ENCODE assay signal across 9 mouse cellular contexts in genomic region chr9:107631861-107632260, GRCm38 (mm10). TPM values are rescaled to one million over a fixed set of nuclear protein-coding genes. Genes with fewer than 3 reads are reported as not detected.
DNase-seq lines count a peak whose midpoint lies in the region; ATAC-seq lines count a peak whose summit lies in the region.
"Had no signal": no experiment of that assay in that cellular context is flagged by ENCODE, and none has a peak within 500 bp of the region (broad histone marks: within the 10 kb centered on the region; RNA-seq: fewer than 3 reads in every experiment).

No protein-coding gene starts in this region.

- DNase-seq in heart, postnatal 4 days: no peak
- no peak for DNase-seq in hindbrain, embryonic 14.5 days (ENCODE audit: low spot score)
- DNase-seq in embryo, embryonic 10.5 days (ENCODE audit: low spot score): no peak
- DNase-seq in thymus, postnatal 10 days (ENCODE audit: low spot score in 2 of 2): no peak
- DNase-seq in gastrocnemius, postnatal 25 days: no peak

- 88% methylated on average over 8 of the region's 8 CpGs for WGBS in heart, embryonic 12.5 days
- WGBS in hindbrain, embryonic 14.5 days: 45% methylated on average over 8 of the region's 8 CpGs
- 63% methylated on average over 8 of the region's 8 CpGs for WGBS in midbrain, embryonic 12.5 days

- H3K9ac ChIP-seq in heart, embryonic 12.5 days: peak overlapping the region; percentile 53
- H3K9ac ChIP-seq in hindbrain, embryonic 14.5 days: peak overlapping the region; percentile 82
- peak overlapping the region; percentile 95 for H3K9ac ChIP-seq in midbrain, embryonic 12.5 days (replicated peaks)

- ATAC-seq in heart, embryonic 12.5 days (ENCODE audit: insufficient number of reproducible peaks, low FRiP score): no peak
- no peak for ATAC-seq in hindbrain, embryonic 14.5 days (ENCODE audit: low FRiP score)
- no peak for ATAC-seq in midbrain, embryonic 12.5 days (ENCODE audit: low FRiP score, low read depth)
- ATAC-seq: CD4-positive, CD25-positive, alpha-beta regulatory T cell, adult 4 months had no signal

- H3K4me3 ChIP-seq in heart, embryonic 12.5 days: no peak overlapping the region; the same call in 1 of the 2 replicates
- peak overlapping the region; percentile 77 for H3K4me3 ChIP-seq in brown adipose tissue, adult 24 weeks (ENCODE audit: insufficient read depth, low read depth, low read length)
- peak overlapping the region; percentile 69 for H3K4me3 ChIP-seq in hindbrain, embryonic 14.5 days (replicated peaks; ENCODE audit: low read length)
- H3K4me3 ChIP-seq in midbrain, embryonic 12.5 days: peak overlapping the region; percentile 81

- H3K27ac ChIP-seq in heart, embryonic 12.5 days (ENCODE audit: poor library complexity, severe bottlenecking): 0 out of 2 replicates have a peak overlapping the region, but pooled peaks have one; percentile 4
- H3K27ac ChIP-seq in brown adipose tissue, adult 24 weeks (replicated peaks; ENCODE audit: low read depth, low read length): peak overlapping the region; percentile 88
- peak overlapping the region; percentile 93 for H3K27ac ChIP-seq in hindbrain, embryonic 14.5 days
- peak overlapping the region; percentile 99 for H3K27ac ChIP-seq in midbrain, embryonic 12.5 days (replicated peaks)

- no peaks in the 10 kb centered on the region for H3K27me3 ChIP-seq in heart, embryonic 12.5 days (replicated peaks)
- no peaks in the 10 kb centered on the region for H3K27me3 ChIP-seq in hindbrain, embryonic 14.5 days (ENCODE audit: control insufficient read depth, insufficient read depth, low read length)
- H3K27me3 ChIP-seq in midbrain, embryonic 12.5 days: no peaks in the 10 kb centered on the region

- H3K4me1 ChIP-seq in heart, embryonic 12.5 days (replicated peaks): peaks cover 71% of the 10 kb centered on the region
- H3K4me1 ChIP-seq in brown adipose tissue, adult 24 weeks (ENCODE audit: control insufficient read depth, insufficient read depth, insufficient read length, low read length): peaks cover 29% of the 10 kb centered on the region
- peaks cover 70% of the 10 kb centered on the region for H3K4me1 ChIP-seq in hindbrain, embryonic 14.5 days (replicated peaks; ENCODE audit: control insufficient read depth, insufficient read depth, low read length)
- H3K4me1 ChIP-seq in midbrain, embryonic 12.5 days: peaks cover 84% of the 10 kb centered on the region

- peaks cover 16% of the 10 kb centered on the region; the same call in 1 of the 2 replicates for H3K36me3 ChIP-seq in heart, embryonic 12.5 days
- H3K36me3 ChIP-seq in hindbrain, embryonic 14.5 days (replicated peaks; ENCODE audit: control insufficient read depth, insufficient read depth): no peaks in the 10 kb centered on the region
- H3K36me3 ChIP-seq in midbrain, embryonic 12.5 days: 0 out of 2 replicates have a peak, but pooled peaks cover 3% of the 10 kb centered on the region

- H3K4me2 ChIP-seq in heart, embryonic 12.5 days: peak overlapping the region; percentile 99
- peak overlapping the region; percentile 98 for H3K4me2 ChIP-seq in hindbrain, embryonic 14.5 days (replicated peaks)
- H3K4me2 ChIP-seq in midbrain, embryonic 12.5 days (replicated peaks): peak overlapping the region; percentile 95

- H3K9me3 ChIP-seq in heart, embryonic 12.5 days (replicated peaks): no peaks in the 10 kb centered on the region
- no peaks in the 10 kb centered on the region for H3K9me3 ChIP-seq in hindbrain, embryonic 14.5 days (ENCODE audit: control insufficient read depth, low read length)
- H3K9me3 ChIP-seq in midbrain, embryonic 12.5 days: no peaks in the 10 kb centered on the region

RNA-seq across cellular contexts. Expression of gene Gnai2, which starts 3.3 kb away (rescaled TPM):
- 404 and 442 TPM in 2 replicates for polyA plus RNA-seq in heart, embryonic 12.5 days (2016; fragmentation: Nextera tagmentation; extraction: Ambion mirVana)
- 100 to 1,000 TPM; 462 to 469 TPM for total RNA-seq in heart, postnatal 4 days (2021)
- polyA plus RNA-seq in brown adipose tissue, adult 24 weeks (2012; ENCODE audit: insufficient read depth, insufficient read length, missing spikeins): 87.2 and 112 TPM in 2 replicates
- 282 and 291 TPM in 2 replicates for polyA plus RNA-seq in hindbrain, embryonic 14.5 days (2014; fragmentation: Nextera tagmentation; extraction: Ambion mirVana)
- polyA plus RNA-seq in midbrain, embryonic 12.5 days (2016; fragmentation: Nextera tagmentation; extraction: Ambion mirVana): 635 and 641 TPM in 2 replicates
- total RNA-seq in gastrocnemius, postnatal 25 days (2021): 10 to 100 TPM; 73.2 to 87.6 TPM

RNA-seq across cellular contexts. Expression of gene Sema3b, which starts 22.8 kb away (rescaled TPM):
- 10.7 and 11.2 TPM in 2 replicates for polyA plus RNA-seq in heart, embryonic 12.5 days (2016; fragmentation: Nextera tagmentation; extraction: Ambion mirVana)
- 10 to 100 TPM; 16.2 to 18.8 TPM for total RNA-seq in heart, postnatal 4 days (2021)
- 3.3 and 3.8 TPM in 2 replicates for polyA plus RNA-seq in brown adipose tissue, adult 24 weeks (2012; ENCODE audit: insufficient read depth, insufficient read length, missing spikeins)
- polyA plus RNA-seq in hindbrain, embryonic 14.5 days (2014; fragmentation: Nextera tagmentation; extraction: Ambion mirVana): 4.2 and 4.5 TPM in 2 replicates
- polyA plus RNA-seq in midbrain, embryonic 12.5 days (2016; fragmentation: Nextera tagmentation; extraction: Ambion mirVana): 3.2 TPM in 2 replicates
- total RNA-seq in gastrocnemius, postnatal 25 days (2021): 10 to 100 TPM; 18.1 to 19.4 TPM
- polyA plus RNA-seq: CD4-positive, CD25-positive, alpha-beta regulatory T cell, adult 4 months had no signal

RNA-seq across cellular contexts. Expression of gene Slc38a3, which starts 37.5 kb away (rescaled TPM):
- 2.9 and 3.2 TPM in 2 replicates for polyA plus RNA-seq in heart, embryonic 12.5 days (2016; fragmentation: Nextera tagmentation; extraction: Ambion mirVana)
- 1 to 10 TPM; 8.0 to 8.1 TPM for total RNA-seq in heart, postnatal 4 days (2021)
- polyA plus RNA-seq in brown adipose tissue, adult 24 weeks (2012; ENCODE audit: insufficient read depth, insufficient read length, missing spikeins): 0.83 and 3.3 TPM in 2 replicates
- 48.3 and 48.5 TPM in 2 replicates for polyA plus RNA-seq in hindbrain, embryonic 14.5 days (2014; fragmentation: Nextera tagmentation; extraction: Ambion mirVana)
- polyA plus RNA-seq in midbrain, embryonic 12.5 days (2016; fragmentation: Nextera tagmentation; extraction: Ambion mirVana): 13.9 and 14.8 TPM in 2 replicates
- 10 to 100 TPM; 72.1 to 77.5 TPM for total RNA-seq in gastrocnemius, postnatal 25 days (2021)
- polyA plus RNA-seq: CD4-positive, CD25-positive, alpha-beta regulatory T cell, adult 4 months had no signal

RNA-seq across cellular contexts. Expression of gene Ifrd2, which starts 44.4 kb away (rescaled TPM):
- 34.0 and 35.5 TPM in 2 replicates for polyA plus RNA-seq in heart, embryonic 12.5 days (2016; fragmentation: Nextera tagmentation; extraction: Ambion mirVana)
- total RNA-seq in heart, postnatal 4 days (2021): 10 to 100 TPM; 41.6 to 44.4 TPM
- polyA plus RNA-seq in brown adipose tissue, adult 24 weeks (2012; ENCODE audit: insufficient read depth, insufficient read length, missing spikeins): 21.6 and 23.7 TPM in 2 replicates
- polyA plus RNA-seq in hindbrain, embryonic 14.5 days (2014; fragmentation: Nextera tagmentation; extraction: Ambion mirVana): 11.2 and 16.5 TPM in 2 replicates
- 20.1 and 21.1 TPM in 2 replicates for polyA plus RNA-seq in midbrain, embryonic 12.5 days (2016; fragmentation: Nextera tagmentation; extraction: Ambion mirVana)
- 10 to 100 TPM; 44.2 to 45.3 TPM for total RNA-seq in gastrocnemius, postnatal 25 days (2021)

RNA-seq across cellular contexts. Expression of gene Gnat1, which starts 47.7 kb away (rescaled TPM):
- polyA plus RNA-seq in heart, embryonic 12.5 days (2016; fragmentation: Nextera tagmentation; extraction: Ambion mirVana): 0.97 and 1.2 TPM in 2 replicates
- total RNA-seq in heart, postnatal 4 days (2021): not detected
- not detected in 2 replicates for polyA plus RNA-seq in brown adipose tissue, adult 24 weeks (2012; ENCODE audit: insufficient read depth, insufficient read length, missing spikeins)
- polyA plus RNA-seq in hindbrain, embryonic 14.5 days (2014; fragmentation: Nextera tagmentation; extraction: Ambion mirVana): 1.3 TPM in 2 replicates
- 1.9 and 2.7 TPM in 2 replicates for polyA plus RNA-seq in midbrain, embryonic 12.5 days (2016; fragmentation: Nextera tagmentation; extraction: Ambion mirVana)
- not detected for total RNA-seq in gastrocnemius, postnatal 25 days (2021)

Comparison
In these comparisons a context has a peak if more than half of its experiments do, and no peak if none do; other contexts are left out.
1. H3K27ac ChIP-seq: peak in every context shown above with its lines; median percentile 99 in midbrain, embryonic 12.5 days; 93 in hindbrain, embryonic 14.5 days; 88 in brown adipose tissue, adult 24 weeks; 4 in heart, embryonic 12.5 days.